Mouse (Mus musculus): Measurements from ENCODE around the gene Kpna2. TPM values are rescaled to one million over a fixed set of nuclear protein-coding genes. Genes with fewer than 3 reads are reported as not detected.

Kpna2 gene
- 73.1 and 82.8 TPM in 2 replicates for total RNA-seq (2014; rRNA removed)
- 92.7 TPM in 2 replicates for polyA plus RNA-seq (2015; fragmentation: Nextera tagmentation; extraction: Ambion mirVana)

- H3K4me2 ChIP-seq (ENCODE audit: low read depth, low read length, poor library complexity, severe bottlenecking), result peak within 1 kb of the TSS; percentile 56
- H3K27me3 ChIP-seq (ENCODE audit: insufficient read depth, low read length), result no peaks in the 10 kb centered on the region
- H3K4me3 ChIP-seq (ENCODE audit: low read depth, low read length), result peak within 1 kb of the TSS; percentile 82
- peak within 1 kb of the TSS; percentile 58 for H3K9ac ChIP-seq (replicated peaks; ENCODE audit: low read length, poor library complexity, severe bottlenecking)
- peaks cover 3% of the 10 kb centered on the region; the same call in 1 of the 2 replicates for H3K36me3 ChIP-seq (ENCODE audit: insufficient read depth, low read length)
- WGBS, result under 1% methylated on average over 58 of the region's 62 CpGs
- no peaks in the 10 kb centered on the region for H3K9me3 ChIP-seq (ENCODE audit: low read length)
- ATAC-seq (ENCODE audit: low FRiP score) (peak; percentile 95), DNase-seq (ENCODE audit: low spot score) (peak; percentile 95)
- H3K27ac ChIP-seq (ENCODE audit: low read depth, low read length), result peak within 1 kb of the TSS; percentile 87
- no peak for TF ChIP-seq CTCF (IDR thresholded peaks at IDR 0.05)
- no peaks in the 10 kb centered on the region for H3K4me1 ChIP-seq (ENCODE audit: insufficient read depth, low read length)
Observed at GRCm38 (mm10) chr11:106999151-106999948, at the start of gene Kpna2. Gene Kpna2 (minus strand): TSS chr11:106999541.

- ATAC-seq (ENCODE audit: low FRiP score) (no peak), DNase-seq (ENCODE audit: low spot score) (no peak)
- no peak overlapping the region for H3K4me3 ChIP-seq (ENCODE audit: low read depth, low read length)
- no peaks in the 10 kb centered on the region for H3K27me3 ChIP-seq (ENCODE audit: insufficient read depth, low read length)
- H3K4me2 ChIP-seq (ENCODE audit: low read depth, low read length, poor library complexity, severe bottlenecking), result no peak overlapping the region
- 80% methylated on average over 15 of the region's 15 CpGs for WGBS
- no peak overlapping the region for H3K27ac ChIP-seq (ENCODE audit: low read depth, low read length)
- H3K9me3 ChIP-seq (ENCODE audit: low read length), result no peaks in the 10 kb centered on the region
- no peak for TF ChIP-seq CTCF (IDR thresholded peaks at IDR 0.05)
- H3K36me3 ChIP-seq (ENCODE audit: insufficient read depth, low read length), result peaks cover 34% of the 10 kb centered on the region
- H3K9ac ChIP-seq (replicated peaks; ENCODE audit: low read length, poor library complexity, severe bottlenecking), result no peak overlapping the region
- no peaks in the 10 kb centered on the region for H3K4me1 ChIP-seq (ENCODE audit: insufficient read depth, low read length)
Observed at GRCm38 (mm10) chr11:107046766-107047620, 47.7 kb upstream of the Kpna2 start.

- Histone ChIP-seq H3K4me3 (ENCODE audit: low read depth, low read length) (no peak overlapping the region), H3K36me3 (ENCODE audit: insufficient read depth, low read length) (peaks cover 38% of the 10 kb centered on the region), H3K4me2 (ENCODE audit: low read depth, low read length, poor library complexity, severe bottlenecking) (no peak overlapping the region), H3K9me3 (ENCODE audit: low read length) (no peaks in the 10 kb centered on the region), H3K9ac (replicated peaks; ENCODE audit: low read length, poor library complexity, severe bottlenecking) (no peak overlapping the region), H3K27ac (ENCODE audit: low read depth, low read length) (no peak overlapping the region), H3K4me1 (ENCODE audit: insufficient read depth, low read length) (no peaks in the 10 kb centered on the region), H3K27me3 (ENCODE audit: insufficient read depth, low read length) (no peaks in the 10 kb centered on the region)
- WGBS, result 80% methylated on average over 4 of the region's 4 CpGs
- DNase-seq (ENCODE audit: low spot score) (no peak), ATAC-seq (ENCODE audit: low FRiP score) (no peak)
- TF ChIP-seq CTCF (IDR thresholded peaks at IDR 0.05), result no peak
Observed at GRCm38 (mm10) chr11:107045546-107045945, 46.2 kb upstream of the Kpna2 start.

- no peaks in the 10 kb centered on the region for H3K9me3 ChIP-seq (ENCODE audit: low read length)
- WGBS, result 49% methylated on average over 5 of the region's 5 CpGs
- no peaks in the 10 kb centered on the region for H3K27me3 ChIP-seq (ENCODE audit: insufficient read depth, low read length)
- DNase-seq (ENCODE audit: low spot score), result peak; percentile 85
- H3K36me3 ChIP-seq (ENCODE audit: insufficient read depth, low read length), result peaks cover 47% of the 10 kb centered on the region
- peak; percentile 86 for TF ChIP-seq CTCF (IDR thresholded peaks at IDR 0.05)
- H3K4me3 ChIP-seq (ENCODE audit: low read depth, low read length), result no peak overlapping the region
- H3K9ac ChIP-seq (replicated peaks; ENCODE audit: low read length, poor library complexity, severe bottlenecking), result no peak overlapping the region
- H3K27ac ChIP-seq (ENCODE audit: low read depth, low read length), result no peak overlapping the region
- H3K4me1 ChIP-seq (ENCODE audit: insufficient read depth, low read length), result no peaks in the 10 kb centered on the region
- H3K4me2 ChIP-seq (ENCODE audit: low read depth, low read length, poor library complexity, severe bottlenecking), result no peak overlapping the region
- ATAC-seq (ENCODE audit: low FRiP score), result no peak
Observed at GRCm38 (mm10) chr11:107044321-107044720, 45.0 kb upstream of the Kpna2 start.

- H3K36me3 ChIP-seq (ENCODE audit: insufficient read depth, low read length), result peaks cover 55% of the 10 kb centered on the region
- H3K9me3 ChIP-seq (ENCODE audit: low read length), result no peaks in the 10 kb centered on the region
- H3K9ac ChIP-seq (replicated peaks; ENCODE audit: low read length, poor library complexity, severe bottlenecking), result no peak overlapping the region
- H3K27ac ChIP-seq (ENCODE audit: low read depth, low read length), result no peak overlapping the region
- no peak overlapping the region for H3K4me2 ChIP-seq (ENCODE audit: low read depth, low read length, poor library complexity, severe bottlenecking)
- no peak for TF ChIP-seq CTCF (IDR thresholded peaks at IDR 0.05)
- DNase-seq (ENCODE audit: low spot score) (no peak), ATAC-seq (ENCODE audit: low FRiP score) (no peak)
- no peaks in the 10 kb centered on the region for H3K27me3 ChIP-seq (ENCODE audit: insufficient read depth, low read length)
- H3K4me1 ChIP-seq (ENCODE audit: insufficient read depth, low read length), result no peaks in the 10 kb centered on the region
- WGBS, result 95% methylated on average over 11 of the region's 11 CpGs
- no peak overlapping the region for H3K4me3 ChIP-seq (ENCODE audit: low read depth, low read length)
Observed at GRCm38 (mm10) chr11:107043361-107043760, 44.0 kb upstream of the Kpna2 start.
